Mouse (Mus musculus) c-Kit-positive CD71-negative TER-119-negative erythroid progenitor cells, embryonic 14.5 days (primary cell): Measurements from ENCODE around the gene Fbln7.
A peak's percentile ranks its signal among the peaks of the same experiment; 100 is the strongest.

Source experiments
- DNase-seq: peaks from one replicate; pipeline ENCODE4 v3.0.0-alpha.2; 2013; ENCODE audit warnings: low read depth

Fbln7 gene

GRCm38 (mm10) chr2:128872256-128872655, 9.5 kb downstream of the Fbln7 start:
- no peak for DNase-seq

DNA sequence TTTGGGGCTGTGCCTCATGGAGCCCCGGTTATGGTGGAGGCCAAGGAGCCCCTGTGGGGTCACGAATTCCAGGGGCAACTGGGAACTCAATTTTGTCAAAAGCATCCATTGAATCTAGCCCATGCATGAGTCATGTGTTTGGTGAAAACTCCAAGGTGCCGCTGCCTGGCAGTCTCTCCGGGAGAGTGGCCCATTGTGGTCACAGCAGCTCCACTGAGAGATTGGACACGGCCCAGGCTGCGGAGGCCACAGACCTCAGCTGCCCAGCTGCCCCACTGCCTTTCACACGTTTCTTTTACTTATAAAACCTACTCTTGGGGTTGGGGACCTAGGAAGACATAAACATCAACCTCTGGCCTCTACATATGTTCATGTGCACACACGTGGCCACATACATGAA, 12.7 kb downstream of the Fbln7 start:
- DNase-seq, result no peak

DNA sequence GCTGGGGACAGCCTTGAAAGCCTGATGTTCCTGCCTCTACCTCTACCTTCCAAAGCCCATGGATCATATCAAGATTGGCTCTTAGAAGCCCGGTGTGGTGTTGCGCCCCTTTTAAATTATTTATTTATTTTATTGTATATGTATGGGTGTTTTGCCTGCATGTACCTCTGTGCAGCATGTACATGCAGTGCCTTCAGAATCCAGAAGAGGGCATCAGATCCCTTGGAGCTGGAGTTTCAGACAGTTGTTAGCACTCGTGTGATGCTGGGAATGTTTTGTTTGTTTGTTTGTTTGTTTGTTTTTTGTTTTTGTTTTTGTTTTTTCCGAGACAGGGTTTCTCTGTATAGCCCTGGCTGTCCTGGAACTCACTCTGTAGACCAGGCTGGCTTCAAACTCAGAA, 18.5 kb downstream of the Fbln7 start:
- no peak for DNase-seq

- no peak for DNase-seq
Observed at GRCm38 (mm10) chr2:128885225-128885811, 22.5 kb downstream of the Fbln7 start.

- DNase-seq, result no peak
Observed at GRCm38 (mm10) chr2:128887866-128888550, 25.2 kb downstream of the Fbln7 start.

DNA sequence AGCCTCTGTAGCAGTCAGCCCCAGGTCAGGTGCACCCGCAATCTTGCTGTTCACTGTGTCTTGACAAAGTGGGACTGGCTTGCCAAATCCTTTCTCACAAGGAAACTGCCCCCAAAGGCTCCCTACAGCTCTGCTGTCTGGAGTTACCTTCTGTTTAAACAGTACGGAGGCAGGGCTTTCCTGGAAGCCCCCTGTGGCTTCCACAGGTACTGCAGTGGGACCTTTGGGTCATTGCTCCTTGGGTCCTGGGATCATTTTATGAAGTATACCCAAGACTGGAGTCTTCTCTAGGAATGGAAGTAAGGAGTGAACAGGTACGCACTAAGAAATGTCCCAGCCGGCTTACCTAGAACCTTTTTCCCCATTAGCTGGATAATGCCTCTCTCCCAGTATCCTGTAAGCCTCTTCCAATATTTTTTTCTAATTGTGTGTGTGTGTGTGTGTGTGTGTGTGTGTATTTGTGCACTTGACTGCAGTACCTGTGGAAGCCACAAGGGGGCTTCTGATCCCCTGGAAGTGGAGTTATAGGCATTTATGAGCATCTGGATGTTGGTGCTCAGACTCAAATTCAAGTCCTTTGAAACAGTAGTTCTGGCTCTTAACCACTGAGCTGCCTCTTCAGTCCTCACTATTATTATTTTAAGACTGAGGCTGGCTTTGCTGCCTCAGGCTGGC, 28.0 kb downstream of the Fbln7 start:
- DNase-seq, result no peak

DNA sequence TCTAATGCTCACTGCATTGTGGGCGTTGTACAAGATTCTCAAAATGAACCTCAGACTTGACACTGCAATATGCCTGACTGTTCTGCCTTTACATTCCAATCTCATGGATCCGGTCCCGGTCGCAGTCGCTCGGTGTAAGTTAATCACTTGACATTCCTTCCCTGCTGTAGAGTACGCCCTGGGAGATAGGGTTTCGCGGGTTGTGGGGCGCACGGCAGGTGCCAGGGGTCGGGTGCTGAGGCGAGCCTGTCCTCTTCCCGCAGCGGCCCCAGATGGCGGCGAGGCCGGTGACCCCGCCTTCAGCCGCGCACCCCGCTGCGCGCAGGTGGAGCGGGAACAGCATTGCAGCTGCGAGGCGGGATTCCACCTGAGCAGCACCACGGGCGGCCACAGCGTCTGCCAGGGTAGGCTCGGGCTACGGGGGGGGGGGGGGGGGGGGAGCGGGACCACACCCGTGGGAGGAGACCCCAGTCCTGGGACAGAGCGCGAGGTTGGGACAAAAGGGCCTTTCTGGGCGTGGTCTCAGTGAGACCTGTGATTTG, 29.5 kb downstream of the Fbln7 start:
- DNase-seq, result no peak

DNA sequence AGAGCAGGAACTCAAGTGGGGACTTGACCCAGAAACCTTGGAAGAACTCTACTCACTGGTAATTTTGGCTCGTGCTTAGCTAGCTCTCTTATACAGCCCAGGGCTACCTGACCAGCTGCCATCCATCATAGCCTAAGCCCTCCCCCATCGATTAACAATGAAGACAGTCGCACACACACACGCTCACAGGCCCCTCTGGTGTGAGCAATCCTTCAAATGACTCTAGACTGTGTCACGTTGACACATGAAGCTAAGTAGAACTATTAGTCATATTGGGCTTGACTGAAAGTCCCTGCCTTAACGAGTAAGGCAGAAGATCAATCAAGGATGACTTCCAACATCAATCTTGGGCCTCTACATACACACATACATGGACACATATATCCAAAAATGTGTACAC, 40.1 kb downstream of the Fbln7 start:
- DNase-seq, result no peak

GRCm38 (mm10) chr2:128903661-128904060, 40.9 kb downstream of the Fbln7 start:
- DNase-seq, result no peak

- DNase-seq, result no peak
Observed at GRCm38 (mm10) chr2:128914978-128915377, 52.2 kb downstream of the Fbln7 start.

- no peak for DNase-seq
Observed at GRCm38 (mm10) chr2:128916528-128916927, 53.7 kb downstream of the Fbln7 start.

- no peak for DNase-seq
Observed at GRCm38 (mm10) chr2:128924799-128925198, 62.0 kb downstream of the Fbln7 start.

GRCm38 (mm10) chr2:128928446-128928845, 65.7 kb downstream of the Fbln7 start:
- DNase-seq, result no peak

DNA sequence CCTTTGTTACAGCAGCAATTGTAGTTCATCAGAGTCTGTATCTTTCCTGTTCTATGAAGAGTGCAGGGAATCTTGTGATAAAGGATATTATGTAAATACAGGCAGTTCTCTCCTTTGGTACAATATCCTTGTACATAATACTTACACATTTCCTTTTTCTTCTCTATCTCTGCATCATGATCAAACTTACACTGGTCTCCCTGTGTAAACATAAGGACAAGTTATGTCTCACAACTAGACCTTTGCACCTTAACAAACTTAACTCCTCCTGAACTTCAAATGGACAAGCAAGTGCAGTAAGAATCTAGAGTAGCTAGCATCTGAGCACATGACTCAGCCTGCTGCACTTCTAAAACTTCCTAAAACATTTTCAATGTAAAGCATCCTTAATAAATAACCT, 67.9 kb downstream of the Fbln7 start:
- DNase-seq, result no peak

GRCm38 (mm10) chr2:128936256-128936655, 73.5 kb downstream of the Fbln7 start:
- no peak for DNase-seq

DNA sequence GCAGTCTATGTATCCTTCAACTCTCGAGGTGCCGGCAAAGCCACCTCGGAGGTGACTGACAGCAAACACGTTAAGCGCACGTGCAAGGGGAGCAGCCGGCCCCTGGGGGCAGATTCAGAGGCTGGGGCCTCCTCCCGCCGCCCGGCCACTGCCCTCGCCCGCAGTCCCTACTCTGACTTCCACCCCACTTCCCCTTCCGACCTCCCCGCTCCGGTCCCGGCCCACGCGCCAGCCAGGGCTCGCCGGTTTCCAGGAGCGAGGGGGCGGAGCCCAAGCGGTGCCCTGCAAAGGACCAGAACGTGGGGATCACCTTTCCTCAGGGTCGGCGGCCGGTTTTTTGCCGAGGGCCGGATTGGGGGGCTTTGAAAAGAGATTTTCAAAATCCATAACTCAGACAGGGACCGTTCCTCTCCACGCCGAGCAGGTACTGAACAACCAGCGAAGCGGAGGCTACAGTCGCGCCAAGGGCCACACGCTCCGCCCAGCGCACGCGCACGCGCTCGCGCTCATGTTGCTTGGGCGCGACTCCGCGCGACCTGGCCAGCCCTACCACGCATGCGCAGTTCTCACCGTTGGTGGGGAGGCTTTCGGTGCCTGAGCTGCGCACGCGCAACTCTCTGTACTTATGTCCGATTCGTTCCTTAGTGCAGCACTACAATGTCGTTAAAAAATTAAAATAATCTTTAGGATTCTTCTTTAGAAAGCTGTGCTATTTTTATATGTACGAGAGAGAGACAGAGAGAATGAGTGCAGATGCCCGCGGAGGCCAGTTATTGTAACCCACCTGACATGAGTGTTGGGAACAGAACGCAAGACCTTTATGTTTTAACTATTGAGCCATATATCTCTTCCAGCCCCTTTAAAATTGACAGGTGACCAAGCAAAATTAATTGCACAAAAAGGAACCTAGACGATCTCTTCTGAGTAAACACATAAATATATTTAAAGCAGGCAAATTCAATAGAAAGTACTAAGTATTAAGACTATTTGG, 81.1 kb downstream of the Fbln7 start, which contains the start of gene Zc3h8:
TSS of gene Zc3h8 (minus strand) at position 540 of the 991 bp plus-strand sequence.
- DNase-seq, result peak; percentile 95
